Comparison of ENCODE assay signal across 8 mouse cellular contexts in the genomic region with DNA sequence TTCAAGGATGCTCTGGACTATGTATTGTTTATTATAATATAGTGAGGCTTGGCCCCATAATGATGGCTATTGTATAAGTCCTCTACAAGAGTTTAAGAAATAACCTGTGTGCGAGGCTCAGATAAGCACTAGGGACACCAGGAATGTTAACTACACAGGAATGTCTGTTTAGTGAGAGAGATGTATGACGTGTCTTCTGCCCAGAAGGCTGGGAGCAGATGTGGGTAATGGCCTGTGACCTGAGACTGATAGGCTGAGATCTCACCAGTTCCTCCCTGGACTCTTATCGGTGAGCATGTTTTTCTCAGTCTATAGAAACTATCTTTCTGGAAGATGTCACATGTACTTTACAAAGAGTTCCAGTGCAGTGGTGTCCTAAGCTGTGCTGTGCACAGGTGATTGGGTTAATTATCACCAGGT. TPM values are rescaled to one million over a fixed set of nuclear protein-coding genes. Genes with fewer than 3 reads are reported as not detected.
DNase-seq lines count a peak whose midpoint lies in the region; ATAC-seq and TF ChIP-seq lines count a peak whose summit lies in the region.

No protein-coding gene starts in this region.

- ATAC-seq in hindbrain, embryonic 14.5 days (ENCODE audit: low FRiP score): no peak
- no peak for ATAC-seq in midbrain, embryonic 14.5 days (ENCODE audit: low FRiP score, low TSS enrichment)
- ATAC-seq in monocyte, adult 5-6 weeks (replicated peaks; ENCODE audit: insufficient number of reproducible peaks, low FRiP score, low TSS enrichment, poor library complexity, severe bottlenecking): no peak

- H3K9me3 ChIP-seq in hindbrain, embryonic 14.5 days (ENCODE audit: control insufficient read depth, low read length): no peaks in the 10 kb centered on the region
- H3K9me3 ChIP-seq in midbrain, embryonic 14.5 days (ENCODE audit: control insufficient read depth, low read length): no peaks in the 10 kb centered on the region

- intact Hi-C loops in left cerebral cortex, adult 2 months (cut with DNase I): no loop called here
- intact Hi-C loops in left cerebral cortex, postnatal 10 days (cut with DNase I): loop anchor here (5.0 kb wide), 1 partner anchor 33 kb away; no protein-coding TSS in a partner anchor

- peak overlapping the region; percentile 60 for H3K9ac ChIP-seq in hindbrain, embryonic 14.5 days
- peak overlapping the region; percentile 53 for H3K9ac ChIP-seq in midbrain, embryonic 14.5 days (replicated peaks; ENCODE audit: low read length)

- 0 out of 2 replicates have a peak, but pooled peaks cover 11% of the 10 kb centered on the region for H3K4me1 ChIP-seq in hindbrain, embryonic 14.5 days (replicated peaks; ENCODE audit: control insufficient read depth, insufficient read depth, low read length)
- H3K4me1 ChIP-seq in midbrain, embryonic 14.5 days (ENCODE audit: control insufficient read depth, insufficient read depth, low read length): peaks cover 6% of the 10 kb centered on the region; the same call in 1 of the 2 replicates

- H3K4me2 ChIP-seq in hindbrain, embryonic 14.5 days (replicated peaks): peak overlapping the region; percentile 64
- peak overlapping the region; percentile 70 for H3K4me2 ChIP-seq in midbrain, embryonic 14.5 days (ENCODE audit: low read length)

- H3K27ac ChIP-seq in left cerebral cortex, adult 2 months: no peak overlapping the region
- H3K27ac ChIP-seq in hindbrain, embryonic 14.5 days: no peak overlapping the region
- H3K27ac ChIP-seq in midbrain, embryonic 14.5 days (replicated peaks; ENCODE audit: low read depth, low read length): no peak overlapping the region

- H3K4me3 ChIP-seq in left cerebral cortex, adult 2 months: peak overlapping the region; percentile 63
- peak overlapping the region; percentile 49 for H3K4me3 ChIP-seq in hindbrain, embryonic 14.5 days (replicated peaks; ENCODE audit: low read length)
- peak overlapping the region; percentile 76 for H3K4me3 ChIP-seq in midbrain, embryonic 14.5 days (replicated peaks; ENCODE audit: low read depth, low read length)

- H3K36me3 ChIP-seq in hindbrain, embryonic 14.5 days (replicated peaks; ENCODE audit: control insufficient read depth, insufficient read depth): no peaks in the 10 kb centered on the region
- no peaks in the 10 kb centered on the region for H3K36me3 ChIP-seq in midbrain, embryonic 14.5 days (ENCODE audit: control insufficient read depth, insufficient read depth, low read length)

- H3K27me3 ChIP-seq in hindbrain, embryonic 14.5 days (ENCODE audit: control insufficient read depth, insufficient read depth, low read length): no peaks in the 10 kb centered on the region
- no peaks in the 10 kb centered on the region for H3K27me3 ChIP-seq in midbrain, embryonic 14.5 days (ENCODE audit: control insufficient read depth, insufficient read depth, low read length)

- DNase-seq in left cerebral cortex, adult 2 months (ENCODE audit: extremely low spot score in 1 of 2, low spot score in 2 of 2): no peak
- DNase-seq in left cerebral cortex, postnatal 10 days (ENCODE audit: extremely low spot score in 1 of 2, low spot score in 2 of 2): no peak
- peak; percentile 52 for DNase-seq in c-Kit-negative CD71-positive TER-119-positive erythroid progenitor cells, embryonic 14.5 days (ENCODE audit: low read depth, low spot score)
- DNase-seq in hindbrain, embryonic 14.5 days (ENCODE audit: low spot score): peak; percentile 26
- DNase-seq in midbrain, embryonic 14.5 days: no peak
- no peak for DNase-seq in T-cell, adult 2 months (ENCODE audit: low spot score)
- no peak for DNase-seq in left cerebral cortex, adult 18-20 months (ENCODE audit: low spot score in 2 of 2)

- WGBS in hindbrain, embryonic 14.5 days: 35% methylated on average over 3 of the region's 3 CpGs
- 42% methylated on average over 3 of the region's 3 CpGs for WGBS in midbrain, embryonic 14.5 days

- no peak for TF ChIP-seq CTCF in left cerebral cortex, adult 2 months (IDR thresholded peaks at IDR 0.05)

RNA-seq across cellular contexts. Expression of gene Abi3, which starts 17.8 kb away (rescaled TPM):
- 1 to 10 TPM; 7.6 to 9.4 TPM for total RNA-seq in left cerebral cortex, adult 2 months (2021)
- 1 to 10 TPM; 5.1 to 5.8 TPM for total RNA-seq in left cerebral cortex, postnatal 10 days (2021)
- polyA plus RNA-seq in hindbrain, embryonic 14.5 days (2014; fragmentation: Nextera tagmentation; extraction: Ambion mirVana): 1.6 and 1.9 TPM in 2 replicates
- 0.26 and 0.64 TPM in 2 replicates for polyA plus RNA-seq in midbrain, embryonic 14.5 days (2014; fragmentation: Nextera tagmentation; extraction: Ambion mirVana)
- 160 to 201 TPM (median 188 TPM) in 3 replicates for total RNA-seq in monocyte, adult 5-6 weeks (2017)
- total RNA-seq in left cerebral cortex, adult 18-20 months (2021): 1 to 10 TPM; 7.3 to 8.0 TPM

RNA-seq across cellular contexts. Expression of gene Gngt2, which starts 23.1 kb away (rescaled TPM):
- 1 to 10 TPM; 2.3 to 3.3 TPM for total RNA-seq in left cerebral cortex, adult 2 months (2021)
- 1 to 10 TPM in 1 of 2 experiments, under 1 TPM in 1; 0.79 to 2.3 TPM for total RNA-seq in left cerebral cortex, postnatal 10 days (2021)
- polyA plus RNA-seq in hindbrain, embryonic 14.5 days (2014; fragmentation: Nextera tagmentation; extraction: Ambion mirVana): 2.4 and 2.7 TPM in 2 replicates
- 1.8 TPM in 2 replicates for polyA plus RNA-seq in midbrain, embryonic 14.5 days (2014; fragmentation: Nextera tagmentation; extraction: Ambion mirVana)
- 863 to 2,060 TPM (median 1,763 TPM) in 3 replicates for total RNA-seq in monocyte, adult 5-6 weeks (2017)
- total RNA-seq in left cerebral cortex, adult 18-20 months (2021): 1 to 10 TPM; 2.8 to 4.5 TPM

RNA-seq across cellular contexts. Expression of gene Phospho1, which starts 35.8 kb away (rescaled TPM):
- 10 to 100 TPM; 75.1 to 80.4 TPM for total RNA-seq in left cerebral cortex, adult 2 months (2021)
- 10 to 100 TPM; 15.4 TPM for total RNA-seq in left cerebral cortex, postnatal 10 days (2021)
- polyA plus RNA-seq in hindbrain, embryonic 14.5 days (2014; fragmentation: Nextera tagmentation; extraction: Ambion mirVana): 0.37 and 0.69 TPM in 2 replicates
- polyA plus RNA-seq in midbrain, embryonic 14.5 days (2014; fragmentation: Nextera tagmentation; extraction: Ambion mirVana): 0.33 TPM in 1 of 2 replicates, not detected in the other
- 2.8 to 3.6 TPM in 2 of 3 replicates, not detected in the other for total RNA-seq in monocyte, adult 5-6 weeks (2017)
- total RNA-seq in left cerebral cortex, adult 18-20 months (2021): 10 to 100 TPM; 65.2 to 87.4 TPM

RNA-seq across cellular contexts. Expression of gene B4galnt2, which starts 54.6 kb away (rescaled TPM):
- not detected for total RNA-seq in left cerebral cortex, adult 2 months (2021)
- total RNA-seq in left cerebral cortex, postnatal 10 days (2021): not detected
- not detected in 2 replicates for polyA plus RNA-seq in hindbrain, embryonic 14.5 days (2014; fragmentation: Nextera tagmentation; extraction: Ambion mirVana)
- not detected in 2 replicates for polyA plus RNA-seq in midbrain, embryonic 14.5 days (2014; fragmentation: Nextera tagmentation; extraction: Ambion mirVana)
- 0.78 to 1.3 TPM in 2 of 3 replicates, not detected in the other for total RNA-seq in monocyte, adult 5-6 weeks (2017)
- total RNA-seq in left cerebral cortex, adult 18-20 months (2021): not detected

Comparison
In these comparisons a context has a peak if more than half of its experiments do, and no peak if none do; other contexts are left out.
1. RNA of gene Phospho1, which starts 35.8 kb away (total RNA-seq): 65.2 to 87.4 TPM in left cerebral cortex, adult 18-20 months and 75.1 to 80.4 TPM in left cerebral cortex, adult 2 months; 15.4 TPM in left cerebral cortex, postnatal 10 days and 2.8 to 3.6 TPM in monocyte, adult 5-6 weeks; every median in the first group is over 4 times any median in the second.
2. DNase-seq: peak in c-Kit-negative CD71-positive TER-119-positive erythroid progenitor cells, embryonic 14.5 days (single experiment) and hindbrain, embryonic 14.5 days (single experiment); none in left cerebral cortex, adult 2 months (0 of 2), left cerebral cortex, postnatal 10 days (0 of 2), midbrain, embryonic 14.5 days (single experiment), T-cell, adult 2 months (single experiment) and left cerebral cortex, adult 18-20 months (0 of 2).
3. RNA of gene Abi3, which starts 17.8 kb away (total RNA-seq): 160 to 201 TPM in monocyte, adult 5-6 weeks; 7.6 to 9.4 TPM in left cerebral cortex, adult 2 months, 7.3 to 8.0 TPM in left cerebral cortex, adult 18-20 months and 5.1 to 5.8 TPM in left cerebral cortex, postnatal 10 days; every median in the first group is over 10 times any median in the second.
4. RNA of gene Gngt2, which starts 23.1 kb away (total RNA-seq): 863 to 2,060 TPM in monocyte, adult 5-6 weeks; 2.8 to 4.5 TPM in left cerebral cortex, adult 18-20 months, 2.3 to 3.3 TPM in left cerebral cortex, adult 2 months and 0.79 to 2.3 TPM in left cerebral cortex, postnatal 10 days; every median in the first group is over 100 times any median in the second.
5. Peak in every context shown above with its lines, with median percentiles within 50 percentile points of each other: H3K4me3 ChIP-seq.